Mouse (Mus musculus) heart, postnatal 10 days (tissue): ENCODE data around the gene Mapkapk3. TPM values are rescaled to one million over a fixed set of nuclear protein-coding genes. Genes with fewer than 3 reads are reported as not detected.
"Not testable (repeated sequence)": the region's sequence is repeated elsewhere in the genome, so short reads cannot be mapped to it uniquely, and the experiment has no call there.

ENCODE experiments used
- DNase-seq, 2 experiments: peaks; one replicate each; pipeline ENCODE4 v3.0.0; 2021
- intact Hi-C: fragments of 180-260 bp; cut with DNase I; formaldehyde crosslinking; loops from one replicate; pipeline ENCODE4 v1.15.1; 2025
- total RNA-seq, 2 experiments: library from RNA; stranded (reverse); gene quantifications; 2 replicates each; pipeline ENCODE4 v1.2.3; 2021

The Mapkapk3 gene
- total RNA-seq, 2 experiments from 2014 or later: 22.1 to 23.3 TPM

GRCm38 (mm10) chr9:107308346-107309000 lies 18.8 kb upstream of the Mapkapk3 start:
- DNase-seq: no peak
- intact Hi-C loops: loop anchor here (1.0 kb wide), 1 partner anchor 15 kb away; no protein-coding TSS in a partner anchor

- intact Hi-C loops: loop anchor here (1.0 kb wide), 1 partner anchor 15 kb away; no protein-coding TSS in a partner anchor
- peak; percentile 88 to 93 for DNase-seq
Observed at GRCm38 (mm10) chr9:107307886-107308285, 18.2 kb upstream of the Mapkapk3 start.

GRCm38 (mm10) chr9:107307099-107307872 lies 17.6 kb upstream of the Mapkapk3 start:
- peak; percentile 60 to 63 for DNase-seq

GRCm38 (mm10) chr9:107306673-107307072 lies 17.0 kb upstream of the Mapkapk3 start:
- intact Hi-C loops, DNase-seq: not testable (repeated sequence)

More at GRCm38 (mm10) chr9:107307099-107307872, 17.6 kb upstream of the Mapkapk3 start:
- intact Hi-C loops: no loop called here

- peak in 1 of 2 experiments; percentile 28 for DNase-seq
- intact Hi-C loops: no loop called here
Observed at GRCm38 (mm10) chr9:107305601-107306542, 16.2 kb upstream of the Mapkapk3 start.

- no peak for DNase-seq
- intact Hi-C loops: no loop called here
Observed at GRCm38 (mm10) chr9:107305012-107305411, 15.3 kb upstream of the Mapkapk3 start.

GRCm38 (mm10) chr9:107304383-107304782 lies 14.7 kb upstream of the Mapkapk3 start:
- no peak for DNase-seq
- intact Hi-C loops: no loop called here

GRCm38 (mm10) chr9:107303900-107304299 lies 14.2 kb upstream of the Mapkapk3 start:
- no peak for DNase-seq
- intact Hi-C loops: no loop called here

GRCm38 (mm10) chr9:107303121-107303820 lies 13.6 kb upstream of the Mapkapk3 start:
- intact Hi-C loops: no loop called here

GRCm38 (mm10) chr9:107302592-107302991 lies 12.9 kb upstream of the Mapkapk3 start:
- intact Hi-C loops: no loop called here
- DNase-seq: no peak

More at GRCm38 (mm10) chr9:107303121-107303820, 13.6 kb upstream of the Mapkapk3 start:
- DNase-seq: peak; percentile 47 to 64

- DNase-seq: peak in 1 of 2 experiments; percentile 23
- intact Hi-C loops: no loop called here
Observed at GRCm38 (mm10) chr9:107301554-107302331, 12.1 kb upstream of the Mapkapk3 start.

- no peak for DNase-seq
- intact Hi-C loops: loop anchor here (1.0 kb wide), 1 partner anchor 23 kb away; no protein-coding TSS in a partner anchor
Observed at GRCm38 (mm10) chr9:107300224-107300973, 10.7 kb upstream of the Mapkapk3 start.

- intact Hi-C loops: loop anchor here (1.0 to 10.0 kb wide), 2 partner anchors 24 to 475 kb away; partner anchors contain the start of gene Dcaf1
- peak; percentile 55 to 75 for DNase-seq
Observed at GRCm38 (mm10) chr9:107299783-107300182, 10.1 kb upstream of the Mapkapk3 start.

GRCm38 (mm10) chr9:107298876-107299275 lies 9.2 kb upstream of the Mapkapk3 start:
- intact Hi-C loops: loop anchor here (10.0 kb wide), 1 partner anchor 474 kb away; the partner anchor contains the start of gene Dcaf1
- no peak for DNase-seq

GRCm38 (mm10) chr9:107298059-107298780 lies 8.5 kb upstream of the Mapkapk3 start:
- intact Hi-C loops: loop anchor here (10.0 kb wide), 1 partner anchor 473 kb away; the partner anchor contains the start of gene Dcaf1
- DNase-seq: peak; percentile 69 to 77

GRCm38 (mm10) chr9:107297658-107298057 lies 8.0 kb upstream of the Mapkapk3 start:
- intact Hi-C loops: loop anchor here (10.0 kb wide), 1 partner anchor 473 kb away; the partner anchor contains the start of gene Dcaf1
- peak in 1 of 2 experiments; percentile 47 for DNase-seq

- intact Hi-C loops: loop anchor here (10.0 kb wide), 1 partner anchor 472 kb away; the partner anchor contains the start of gene Dcaf1
Observed at GRCm38 (mm10) chr9:107297059-107297458, 7.4 kb upstream of the Mapkapk3 start.

More at GRCm38 (mm10) chr9:107297059-107297458, 7.4 kb upstream of the Mapkapk3 start:
- DNase-seq: no peak
